Mouse (Mus musculus): Measurements from ENCODE around the gene Dennd2c. TPM values are rescaled to one million over a fixed set of nuclear protein-coding genes. Genes with fewer than 3 reads are reported as not detected.

Dennd2c gene
- polyA plus RNA-seq, 1 experiment from 2014 or later = 2.6 TPM

DNA sequence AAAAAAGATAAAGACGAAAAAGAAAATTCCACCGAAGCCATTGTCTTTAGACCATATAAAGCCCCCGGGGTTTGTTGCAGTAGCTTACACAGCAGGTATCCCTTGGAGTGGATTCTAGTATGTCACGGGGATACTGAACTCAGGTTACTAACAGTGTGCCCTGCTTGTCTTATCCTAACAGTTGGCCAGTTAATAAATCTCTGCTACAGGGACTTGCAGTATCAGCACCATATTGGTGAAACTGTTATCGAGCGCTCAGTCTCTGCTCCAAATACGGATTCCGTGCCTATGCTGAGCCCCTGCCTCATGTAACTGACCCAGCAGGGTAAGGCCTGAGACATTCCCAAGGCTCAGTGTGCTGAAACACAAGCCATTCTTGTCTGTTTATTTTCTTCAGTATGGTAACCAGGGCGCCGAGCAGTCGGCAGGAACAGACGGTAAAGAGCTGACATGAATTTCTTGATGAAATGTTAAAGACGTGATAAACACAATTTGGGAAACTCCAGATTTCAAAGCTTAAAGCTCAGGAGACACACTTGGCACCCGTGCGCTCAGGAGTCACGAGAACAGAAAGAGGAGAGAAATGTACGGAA lies 20.4 kb upstream of the Dennd2c start:
- H3K4me2 ChIP-seq = no peak overlapping the region
- no peaks in the 10 kb centered on the region for H3K27me3 ChIP-seq
- H3K9me3 ChIP-seq = no peaks in the 10 kb centered on the region
- H3K4me3 ChIP-seq = no peak overlapping the region
- no peak overlapping the region for H3K27ac ChIP-seq (replicated peaks)
- no peaks in the 10 kb centered on the region for H3K36me3 ChIP-seq
- H3K4me1 ChIP-seq (replicated peaks) = no peaks in the 10 kb centered on the region
- 89% methylated on average over 17 of the region's 17 CpGs for WGBS
- no peak overlapping the region for H3K9ac ChIP-seq
- no peak for ATAC-seq (ENCODE audit: low read depth)

DNA sequence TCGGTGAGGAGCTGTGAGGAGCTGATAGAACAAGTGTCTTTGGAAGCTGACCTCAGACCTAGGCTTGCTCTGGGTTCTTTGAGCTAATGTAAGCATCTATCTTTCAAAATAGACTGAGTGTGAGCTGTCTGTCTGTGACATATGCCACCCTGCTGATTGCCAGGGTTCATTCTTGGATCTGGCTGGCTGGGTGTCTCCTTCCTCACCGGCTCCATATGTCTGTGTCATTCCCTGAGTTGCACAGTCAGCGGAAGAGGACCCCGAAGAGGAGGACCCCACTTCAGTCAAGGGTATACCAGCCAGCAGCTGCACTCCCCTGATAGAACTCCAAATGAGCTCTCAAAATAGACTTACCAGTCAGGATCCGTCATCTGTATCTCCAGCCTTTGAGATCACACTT lies 19.6 kb upstream of the Dennd2c start:
- H3K4me2 ChIP-seq = no peak overlapping the region
- no peak overlapping the region for H3K27ac ChIP-seq (replicated peaks)
- no peaks in the 10 kb centered on the region for H3K4me1 ChIP-seq (replicated peaks)
- H3K4me3 ChIP-seq = no peak overlapping the region
- H3K27me3 ChIP-seq = no peaks in the 10 kb centered on the region
- H3K9me3 ChIP-seq = no peaks in the 10 kb centered on the region
- no peak for ATAC-seq (ENCODE audit: low read depth)
- 90% methylated on average over 5 of the region's 5 CpGs for WGBS
- H3K36me3 ChIP-seq = no peaks in the 10 kb centered on the region
- no peak overlapping the region for H3K9ac ChIP-seq

DNA sequence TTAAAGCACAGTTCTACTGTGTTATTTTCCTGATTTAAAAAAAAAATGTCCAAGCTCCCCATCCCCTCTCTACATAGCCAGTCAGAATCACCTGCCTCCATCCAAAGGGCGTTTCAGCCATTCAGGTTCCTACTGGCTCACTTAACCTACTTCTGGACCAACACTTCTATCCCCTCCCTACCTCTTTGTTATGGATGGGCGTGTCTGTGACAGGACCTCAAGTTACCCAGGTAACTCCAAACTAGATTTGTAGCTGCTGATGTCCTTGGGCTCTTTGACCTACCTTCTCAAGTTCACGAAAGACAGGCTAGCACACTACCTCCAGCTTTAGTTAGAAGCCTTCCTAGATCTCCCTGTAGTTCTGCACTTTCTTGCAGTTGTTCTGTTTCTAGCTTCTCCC lies 16.4 kb upstream of the Dennd2c start:
- H3K27me3 ChIP-seq = no peaks in the 10 kb centered on the region
- no peak overlapping the region for H3K9ac ChIP-seq
- H3K9me3 ChIP-seq = no peaks in the 10 kb centered on the region
- no peak overlapping the region for H3K27ac ChIP-seq (replicated peaks)
- 69% methylated on average over 3 of the region's 3 CpGs for WGBS
- no peak overlapping the region for H3K4me3 ChIP-seq
- ATAC-seq (ENCODE audit: low read depth) = no peak
- no peaks in the 10 kb centered on the region for H3K36me3 ChIP-seq
- H3K4me2 ChIP-seq = no peak overlapping the region
- H3K4me1 ChIP-seq (replicated peaks) = no peaks in the 10 kb centered on the region

DNA sequence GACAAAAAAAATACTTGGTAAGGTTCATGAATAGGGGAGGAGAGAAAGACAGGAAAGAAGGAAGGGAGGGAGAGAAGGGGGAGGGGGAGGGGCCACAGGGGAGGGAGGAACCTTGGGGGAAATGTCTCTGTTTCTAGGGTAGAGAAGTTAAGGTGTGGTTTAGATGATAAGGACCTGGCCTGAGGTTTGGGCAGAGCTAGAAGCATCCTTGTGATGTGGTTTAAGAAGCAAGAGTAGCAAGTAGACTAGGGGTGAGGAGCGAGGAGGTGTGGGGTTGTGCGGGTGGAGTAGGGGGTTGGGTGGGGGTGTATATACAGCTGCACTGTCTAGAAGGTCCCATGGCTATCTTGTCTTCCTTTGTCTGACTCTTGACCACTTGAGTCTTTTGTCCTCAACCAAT lies 10.7 kb upstream of the Dennd2c start:
- Histone ChIP-seq H3K4me1 (replicated peaks) (no peaks in the 10 kb centered on the region), H3K27ac (replicated peaks) (no peak overlapping the region), H3K9ac (no peak overlapping the region), H3K9me3 (no peaks in the 10 kb centered on the region), H3K4me2 (no peak overlapping the region), H3K36me3 (no peaks in the 10 kb centered on the region), H3K4me3 (no peak overlapping the region), H3K27me3 (no peaks in the 10 kb centered on the region)
- WGBS = 100% methylated on average over 2 of the region's 2 CpGs
- ATAC-seq (ENCODE audit: low read depth) = no peak

DNA sequence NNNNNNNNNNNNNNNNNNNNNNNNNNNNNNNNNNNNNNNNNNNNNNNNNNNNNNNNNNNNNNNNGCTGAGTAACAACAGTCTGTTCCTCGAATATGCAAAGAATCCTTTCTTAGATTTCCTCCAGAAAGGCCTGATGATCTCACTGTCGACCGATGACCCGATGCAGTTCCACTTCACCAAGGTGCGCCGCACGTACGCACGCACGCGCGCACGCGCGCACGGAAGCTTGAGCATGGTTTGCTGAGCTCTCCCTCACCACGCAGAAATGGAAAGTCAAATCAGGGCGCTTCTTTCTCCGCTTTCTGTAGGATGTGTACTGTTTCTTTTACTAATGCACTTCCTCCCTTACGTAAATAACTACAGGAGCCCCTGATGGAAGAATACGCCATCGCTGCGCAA lies 3.7 kb upstream of the Dennd2c start:
- Histone ChIP-seq H3K4me3 (no peak overlapping the region), H3K9ac (no peak overlapping the region), H3K36me3 (no peaks in the 10 kb centered on the region), H3K4me1 (replicated peaks) (peaks cover 17% of the 10 kb centered on the region), H3K4me2 (no peak overlapping the region), H3K27ac (replicated peaks) (no peak overlapping the region), H3K27me3 (peaks cover 34% of the 10 kb centered on the region), H3K9me3 (no peaks in the 10 kb centered on the region)
- no peak for ATAC-seq (ENCODE audit: low read depth)
- WGBS = 78% methylated on average over 23 of the region's 23 CpGs

DNA sequence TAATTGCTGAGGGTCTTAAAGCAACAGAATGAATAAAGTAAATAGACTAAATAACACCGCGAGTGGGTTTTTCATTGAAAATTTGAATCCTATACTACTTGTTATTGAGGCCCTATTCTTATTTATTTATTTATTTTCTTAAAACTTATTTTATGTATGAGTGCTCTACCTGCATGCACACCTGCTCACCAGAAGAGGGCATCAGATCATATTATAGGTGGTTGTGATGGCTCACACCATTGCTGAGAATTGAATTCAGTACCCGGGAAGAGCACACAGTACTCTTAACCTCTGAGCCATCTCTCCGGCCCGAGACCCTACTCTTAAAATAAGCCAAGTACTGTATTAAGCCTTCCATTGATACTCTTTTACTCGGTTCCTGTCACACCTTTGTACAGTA lies 2.7 kb upstream of the Dennd2c start:
- peaks cover 17% of the 10 kb centered on the region for H3K4me1 ChIP-seq (replicated peaks)
- no peak overlapping the region for H3K9ac ChIP-seq
- H3K27me3 ChIP-seq = peaks cover 44% of the 10 kb centered on the region
- 82% methylated on average over 6 of the region's 6 CpGs for WGBS
- no peaks in the 10 kb centered on the region for H3K36me3 ChIP-seq
- H3K9me3 ChIP-seq = no peaks in the 10 kb centered on the region
- H3K4me3 ChIP-seq = no peak overlapping the region
- H3K4me2 ChIP-seq = no peak overlapping the region
- no peak overlapping the region for H3K27ac ChIP-seq (replicated peaks)
- no peak for ATAC-seq (ENCODE audit: low read depth)

DNA sequence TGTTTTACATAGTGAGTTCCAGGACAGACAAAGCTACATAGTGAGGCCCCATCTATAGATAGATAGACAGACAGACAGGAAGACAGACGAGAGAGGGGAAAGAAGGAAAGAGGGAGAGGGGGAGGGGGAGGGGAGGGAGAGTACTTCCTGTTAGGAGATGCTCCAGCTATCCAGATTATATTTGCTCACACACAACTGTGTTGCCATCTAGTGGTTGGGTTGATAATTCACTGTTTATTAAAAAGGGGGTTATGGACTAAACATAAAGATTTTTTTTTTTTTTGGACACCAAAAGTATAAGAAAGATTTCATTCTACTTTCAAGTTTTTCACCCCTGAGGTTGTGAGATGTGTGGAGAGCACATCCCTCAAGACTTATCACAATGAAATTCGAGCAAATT lies 1.7 kb upstream of the Dennd2c start:
- no peak overlapping the region for H3K4me2 ChIP-seq
- H3K36me3 ChIP-seq = no peaks in the 10 kb centered on the region
- no peaks in the 10 kb centered on the region for H3K9me3 ChIP-seq
- H3K27ac ChIP-seq (replicated peaks) = no peak overlapping the region
- H3K27me3 ChIP-seq = peaks cover 49% of the 10 kb centered on the region
- H3K4me3 ChIP-seq = no peak overlapping the region
- no peak overlapping the region for H3K9ac ChIP-seq
- peaks cover 17% of the 10 kb centered on the region for H3K4me1 ChIP-seq (replicated peaks)
- WGBS = 71% methylated on average over 2 of the region's 2 CpGs
- no peak for ATAC-seq (ENCODE audit: low read depth)

DNA sequence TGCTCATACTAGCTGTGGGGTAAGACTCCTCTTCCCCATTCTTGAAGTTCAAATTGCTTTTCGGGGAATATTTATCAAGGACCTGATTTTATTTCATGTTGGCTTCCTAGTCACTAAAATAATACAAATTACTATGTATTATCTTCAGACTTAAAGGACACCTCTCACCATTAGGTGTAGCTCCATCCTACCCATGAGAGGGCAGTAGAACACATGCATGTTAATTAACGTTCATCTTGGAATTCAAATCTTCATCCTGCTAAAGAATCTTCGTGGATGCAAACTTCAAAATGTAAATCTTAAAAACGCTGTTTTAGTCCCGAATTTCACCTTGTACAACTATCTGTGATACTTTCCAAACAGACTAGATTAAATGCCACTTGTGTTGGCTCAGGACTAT lies 1.2 kb upstream of the Dennd2c start:
- no peaks in the 10 kb centered on the region for H3K36me3 ChIP-seq
- no peak for ATAC-seq (ENCODE audit: low read depth)

DNA sequence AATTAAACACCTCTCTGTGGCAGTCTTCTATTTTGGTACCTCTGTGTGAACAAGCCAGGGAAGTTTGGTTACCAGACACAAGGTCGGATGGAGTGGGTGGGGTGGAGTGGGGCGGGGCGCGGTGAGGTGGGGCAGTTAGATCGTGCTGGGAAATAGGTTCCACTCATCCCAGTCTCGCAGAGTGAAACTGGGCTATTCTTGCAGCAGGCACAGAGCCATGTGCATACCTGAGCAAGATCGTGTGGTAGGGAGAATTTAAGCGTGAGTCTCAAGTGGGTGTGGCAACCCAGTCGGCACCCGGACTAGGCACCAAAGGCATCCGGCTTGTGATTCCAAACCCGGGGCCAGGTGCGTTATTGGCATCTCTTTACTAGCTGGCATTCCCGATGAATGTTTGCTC lies 495 bp upstream of the Dennd2c start:
- peak overlapping the region; percentile 93 for H3K4me2 ChIP-seq
- peak overlapping the region; percentile 70 for H3K9ac ChIP-seq
- 3% methylated on average over 14 of the region's 14 CpGs for WGBS
- H3K27ac ChIP-seq (replicated peaks) = no peak overlapping the region
- H3K27me3 ChIP-seq = peaks cover 53% of the 10 kb centered on the region
- H3K9me3 ChIP-seq = no peaks in the 10 kb centered on the region
- H3K4me3 ChIP-seq = peak overlapping the region; percentile 60
- no peaks in the 10 kb centered on the region for H3K36me3 ChIP-seq
- ATAC-seq (ENCODE audit: low read depth) = peak; percentile 38
- H3K4me1 ChIP-seq (replicated peaks) = peaks cover 17% of the 10 kb centered on the region

More for the DNA sequence above, 1.2 kb upstream of the Dennd2c start:
- WGBS = 68% methylated on average over 5 of the region's 5 CpGs
- no peak overlapping the region for H3K27ac ChIP-seq (replicated peaks)
- no peaks in the 10 kb centered on the region for H3K9me3 ChIP-seq
- peaks cover 53% of the 10 kb centered on the region for H3K27me3 ChIP-seq
- H3K4me1 ChIP-seq (replicated peaks) = peaks cover 17% of the 10 kb centered on the region
- H3K9ac ChIP-seq = no peak overlapping the region
- H3K4me3 ChIP-seq = no peak overlapping the region
- H3K4me2 ChIP-seq = no peak overlapping the region

DNA sequence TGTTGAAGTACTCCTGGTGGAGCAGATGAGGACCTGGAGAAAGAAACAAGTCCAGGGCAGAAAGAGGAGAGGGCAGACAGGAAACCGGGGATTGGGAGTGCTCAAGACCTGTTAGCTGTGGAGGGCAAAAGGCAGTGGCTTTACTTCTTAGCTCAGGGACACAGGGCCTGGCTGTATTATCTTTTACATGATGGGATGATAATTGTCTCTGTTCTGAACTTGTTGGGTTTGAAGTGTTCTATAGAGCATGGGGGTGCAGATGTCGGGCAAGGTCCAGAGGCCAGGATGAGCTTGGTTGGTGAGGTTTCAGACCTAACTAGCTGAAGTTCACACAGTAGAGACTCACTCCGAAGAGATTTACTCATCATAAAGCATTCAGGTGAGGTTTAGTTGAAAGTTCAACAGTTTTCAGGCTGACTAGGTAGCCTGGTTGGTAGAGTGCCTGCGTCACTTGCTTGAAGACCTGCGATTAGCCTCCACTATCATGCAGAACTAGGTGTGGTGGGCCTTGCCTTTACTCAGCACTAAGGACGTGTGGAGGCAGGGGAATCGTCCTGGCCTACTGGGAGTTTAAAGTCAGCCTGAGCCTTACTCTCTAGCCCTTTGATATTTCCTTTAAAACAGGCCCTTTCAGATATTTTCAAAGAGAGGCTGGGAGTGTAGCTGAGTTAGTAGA lies 5.3 kb downstream of the Dennd2c start:
- Histone ChIP-seq H3K27ac (replicated peaks) (no peak overlapping the region), H3K4me3 (no peak overlapping the region), H3K4me1 (replicated peaks) (peaks cover 7% of the 10 kb centered on the region), H3K36me3 (no peaks in the 10 kb centered on the region), H3K9me3 (no peaks in the 10 kb centered on the region), H3K9ac (no peak overlapping the region), H3K27me3 (peaks cover 28% of the 10 kb centered on the region), H3K4me2 (no peak overlapping the region)
- 86% methylated on average over 7 of the region's 7 CpGs for WGBS
- ATAC-seq (ENCODE audit: low read depth) = no peak

DNA sequence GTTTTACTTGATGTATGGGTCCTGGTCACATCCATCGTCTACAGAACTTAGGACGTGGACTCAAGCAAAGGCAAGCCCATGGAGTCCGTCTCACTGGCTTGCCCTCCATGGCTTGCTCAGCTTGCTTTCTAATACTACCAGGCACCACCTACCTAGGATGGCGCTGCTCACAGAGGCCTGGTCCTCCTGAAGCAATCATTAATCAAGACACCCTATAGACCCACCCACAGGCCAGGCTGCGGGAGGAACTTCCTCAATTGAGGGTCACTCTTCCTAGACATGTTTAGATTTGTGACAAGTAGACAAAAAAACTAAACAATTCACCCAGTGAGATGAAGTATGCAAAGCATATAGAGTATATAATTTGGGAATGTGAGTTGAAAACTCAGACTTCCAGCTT lies 9.8 kb downstream of the Dennd2c start:
- Histone ChIP-seq H3K27me3 (no peaks in the 10 kb centered on the region), H3K4me3 (no peak overlapping the region), H3K36me3 (no peaks in the 10 kb centered on the region), H3K9ac (no peak overlapping the region), H3K27ac (replicated peaks) (no peak overlapping the region), H3K4me1 (replicated peaks) (no peaks in the 10 kb centered on the region), H3K9me3 (no peaks in the 10 kb centered on the region), H3K4me2 (no peak overlapping the region)
- no peak for ATAC-seq (ENCODE audit: low read depth)
- 82% methylated on average over 5 of the region's 5 CpGs for WGBS

DNA sequence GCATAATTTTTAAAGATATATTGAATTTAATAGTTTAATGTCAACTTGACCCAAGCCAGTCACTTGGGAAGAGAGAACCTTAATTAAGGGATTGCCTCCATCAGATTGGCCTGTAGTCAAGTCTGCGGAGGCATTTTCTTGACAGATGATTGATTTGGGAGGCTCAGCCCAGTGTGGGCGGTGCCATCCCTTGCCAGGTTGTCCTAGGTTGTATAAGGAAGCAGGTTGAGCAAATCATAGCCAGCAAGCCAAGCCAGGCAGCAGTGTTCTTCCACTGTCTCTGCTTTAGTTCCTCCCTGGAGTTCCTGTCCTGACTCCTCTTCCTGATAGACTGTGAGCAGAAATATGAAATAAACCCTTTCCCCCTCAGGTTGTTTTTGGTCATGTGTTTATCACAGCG lies 21.2 kb downstream of the Dennd2c start:
- Histone ChIP-seq H3K4me2 (no peak overlapping the region), H3K36me3 (no peaks in the 10 kb centered on the region), H3K27ac (replicated peaks) (no peak overlapping the region), H3K4me3 (no peak overlapping the region), H3K9me3 (no peaks in the 10 kb centered on the region), H3K9ac (no peak overlapping the region), H3K4me1 (replicated peaks) (peaks cover 11% of the 10 kb centered on the region), H3K27me3 (peaks cover 19% of the 10 kb centered on the region)
- 81% methylated on average over 3 of the region's 3 CpGs for WGBS
- ATAC-seq (ENCODE audit: low read depth) = no peak

DNA sequence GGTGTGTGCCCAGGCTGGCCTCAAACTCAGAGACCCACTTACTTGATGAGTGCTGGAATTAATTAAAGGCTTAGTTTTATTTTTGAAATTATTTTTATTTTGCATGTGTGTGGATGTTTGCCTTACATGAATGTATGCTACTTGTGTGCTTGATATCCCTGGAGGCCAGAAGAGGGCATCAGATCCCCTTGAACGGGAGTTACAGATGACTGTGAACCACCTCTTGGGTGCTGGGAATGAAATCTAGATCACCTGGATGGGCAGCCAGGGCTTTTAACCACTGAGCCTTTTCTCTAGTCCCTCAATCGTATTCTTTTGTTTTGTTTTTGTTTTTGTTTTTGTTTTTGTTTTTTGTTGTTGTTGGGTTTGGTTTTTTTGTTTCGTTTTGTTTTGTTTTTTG lies 23.7 kb downstream of the Dennd2c start:
- no peaks in the 10 kb centered on the region for H3K9me3 ChIP-seq
- WGBS = 87% methylated on average over 3 of the region's 3 CpGs
- H3K36me3 ChIP-seq = no peaks in the 10 kb centered on the region
- no peak overlapping the region for H3K27ac ChIP-seq (replicated peaks)
- peaks cover 21% of the 10 kb centered on the region for H3K4me1 ChIP-seq (replicated peaks)
- H3K4me3 ChIP-seq = no peak overlapping the region
- ATAC-seq (ENCODE audit: low read depth) = no peak
- H3K9ac ChIP-seq = no peak overlapping the region
- H3K27me3 ChIP-seq = peaks cover 37% of the 10 kb centered on the region
- H3K4me2 ChIP-seq = no peak overlapping the region
